Mouse (Mus musculus) natural killer cell, adult 2 months (primary cell): Measurements from ENCODE around the gene Olfr1099.

Source experiments
- DNase-seq, 2 experiments: peaks; one replicate each; pipeline ENCODE4 v3.0.0; 2022; ENCODE audit warnings: low spot score in 2 of 2

Olfr1099 gene

GRCm38 (mm10) chr2:86960593-86960992 lies at the start of gene Olfr1099:
Gene Olfr1099, minus strand, starts transcription at chr2:86960693.
- DNase-seq = no peak

- DNase-seq = no peak
Observed at GRCm38 (mm10) chr2:86998098-86998497, 37.6 kb upstream of the Olfr1099 start, which contains the start of gene Olfr1102. Gene Olfr1102, plus strand, starts transcription at chr2:86998398.

GRCm38 (mm10) chr2:86991121-86991520 lies 30.6 kb upstream of the Olfr1099 start, which contains the start of gene Olfr1101:
Gene Olfr1101, minus strand, starts transcription at chr2:86991221.
- DNase-seq = no peak

GRCm38 (mm10) chr2:86979854-86980253 lies 19.4 kb upstream of the Olfr1099 start, which contains the start of gene Olfr1100:
Gene Olfr1100, minus strand, starts transcription at chr2:86979954.
- DNase-seq = no peak

- no peak for DNase-seq
Observed at GRCm38 (mm10) chr2:86926557-86926956, 33.9 kb downstream of the Olfr1099 start.

GRCm38 (mm10) chr2:86924445-86924844 lies 36.0 kb downstream of the Olfr1099 start, which contains the start of gene Olfr1098:
Gene Olfr1098, minus strand, starts transcription at chr2:86924545.
- DNase-seq = no peak

GRCm38 (mm10) chr2:86905647-86906046 lies 54.8 kb downstream of the Olfr1099 start:
- DNase-seq = no peak
